Mouse (Mus musculus): ENCODE measurements around the gene Ckap2l. TPM values are rescaled to one million over a fixed set of nuclear protein-coding genes. Genes with fewer than 3 reads are reported as not detected.

Gene Ckap2l
- total and polyA plus RNA-seq, 3 experiments = 0.08 to 0.55 (median 0.29) TPM

- WGBS = 82% methylated on average over 17 of the region's 17 CpGs
- Histone ChIP-seq H3K4me1 (ENCODE audit: control insufficient read depth, insufficient read depth, low read length) (no peaks in the 10 kb centered on the region; the same call in 1 of the 2 replicates), H3K27ac (no peak overlapping the region), H3K4me3 (no peak overlapping the region), H3K27me3 (ENCODE audit: control insufficient read depth, insufficient read depth, low read length) (no peaks in the 10 kb centered on the region), H3K36me3 (ENCODE audit: control insufficient read depth, insufficient read depth, low read length) (no peaks in the 10 kb centered on the region), H3K79me2 (replicated peaks; ENCODE audit: control insufficient read depth, insufficient read depth, low read length) (no peaks in the 10 kb centered on the region), H3K9ac (ENCODE audit: low read depth, low read length) (no peak overlapping the region)
- intact Hi-C loops (cut with DNase I) = no loop called here
- no peak for DNase-seq
- TF ChIP-seq EP300 (IDR thresholded peaks at IDR 0.05; ENCODE audit: insufficient read depth, low read depth, low read length) = no peak
- TF ChIP-seq POLR2A (IDR thresholded peaks at IDR 0.05; ENCODE audit: insufficient read depth, low read depth, low read length) = no peak
- no peak for TF ChIP-seq CTCF (IDR thresholded peaks at IDR 0.05)
Observed at GRCm38 (mm10) chr2:129225251-129225819, 71.7 kb downstream of the Ckap2l start.

- Histone ChIP-seq H3K27ac (no peak overlapping the region), H3K4me1 (ENCODE audit: control insufficient read depth, insufficient read depth, low read length) (no peaks in the 10 kb centered on the region; the same call in 1 of the 2 replicates), H3K79me2 (replicated peaks; ENCODE audit: control insufficient read depth, insufficient read depth, low read length) (no peaks in the 10 kb centered on the region), H3K27me3 (ENCODE audit: control insufficient read depth, insufficient read depth, low read length) (no peaks in the 10 kb centered on the region), H3K36me3 (ENCODE audit: control insufficient read depth, insufficient read depth, low read length) (no peaks in the 10 kb centered on the region), H3K4me3 (no peak overlapping the region), H3K9ac (ENCODE audit: low read depth, low read length) (no peak overlapping the region)
- intact Hi-C loops (cut with DNase I) = no loop called here
- 79% methylated on average over 4 of the region's 4 CpGs for WGBS
- no peak for DNase-seq
- TF ChIP-seq CTCF (IDR thresholded peaks at IDR 0.05) (no peak), EP300 (IDR thresholded peaks at IDR 0.05; ENCODE audit: insufficient read depth, low read depth, low read length) (no peak)
Observed at GRCm38 (mm10) chr2:129224178-129224577, 72.8 kb downstream of the Ckap2l start.

- TF ChIP-seq POLR2A (IDR thresholded peaks at IDR 0.05; ENCODE audit: insufficient read depth, low read depth, low read length) = no peak
- TF ChIP-seq EP300 (IDR thresholded peaks at IDR 0.05; ENCODE audit: insufficient read depth, low read depth, low read length) = no peak
- TF ChIP-seq CTCF (IDR thresholded peaks at IDR 0.05) = no peak
- no peaks in the 10 kb centered on the region for H3K27me3 ChIP-seq (ENCODE audit: control insufficient read depth, insufficient read depth, low read length)
- H3K9ac ChIP-seq (ENCODE audit: low read depth, low read length) = no peak overlapping the region
- intact Hi-C loops (cut with DNase I) = no loop called here
- H3K4me3 ChIP-seq = no peak overlapping the region
- WGBS = 52% methylated on average over 9 of the region's 9 CpGs
- H3K27ac ChIP-seq = no peak overlapping the region
- H3K36me3 ChIP-seq (ENCODE audit: control insufficient read depth, insufficient read depth, low read length) = no peaks in the 10 kb centered on the region
- no peak for DNase-seq
- H3K4me1 ChIP-seq (ENCODE audit: control insufficient read depth, insufficient read depth, low read length) = no peaks in the 10 kb centered on the region; the same call in 1 of the 2 replicates
- H3K79me2 ChIP-seq (replicated peaks; ENCODE audit: control insufficient read depth, insufficient read depth, low read length) = no peaks in the 10 kb centered on the region
Observed at GRCm38 (mm10) chr2:129221097-129221632, 75.8 kb downstream of the Ckap2l start.

GRCm38 (mm10) chr2:129218537-129219105, 78.4 kb downstream of the Ckap2l start:
- intact Hi-C loops (cut with DNase I) = no loop called here
- Histone ChIP-seq H3K4me3 (no peak overlapping the region), H3K36me3 (ENCODE audit: control insufficient read depth, insufficient read depth, low read length) (no peaks in the 10 kb centered on the region), H3K79me2 (replicated peaks; ENCODE audit: control insufficient read depth, insufficient read depth, low read length) (no peaks in the 10 kb centered on the region), H3K27ac (no peak overlapping the region), H3K4me1 (ENCODE audit: control insufficient read depth, insufficient read depth, low read length) (no peaks in the 10 kb centered on the region; the same call in 1 of the 2 replicates), H3K9ac (ENCODE audit: low read depth, low read length) (no peak overlapping the region), H3K27me3 (ENCODE audit: control insufficient read depth, insufficient read depth, low read length) (no peaks in the 10 kb centered on the region)
- TF ChIP-seq EP300 (IDR thresholded peaks at IDR 0.05; ENCODE audit: insufficient read depth, low read depth, low read length) (no peak), POLR2A (IDR thresholded peaks at IDR 0.05; ENCODE audit: insufficient read depth, low read depth, low read length) (no peak), CTCF (IDR thresholded peaks at IDR 0.05) (no peak)
- DNase-seq = no peak
- WGBS = 74% methylated on average over 4 of the region's 4 CpGs

Other genes with a start within 250 kb of the Ckap2l start
- gene Vinac1, start 249.0 kb downstream of the Ckap2l start, total RNA-seq (2021) = not detected
- gene Vinac1, start 249.0 kb downstream of the Ckap2l start, polyA plus RNA-seq (2012; rRNA removed) = 0.06 TPM in 1 of 2 replicates, not detected in the other
- 10 to 100 TPM; 19.0 to 19.1 TPM for gene Ttl, start 231.3 kb downstream of the Ckap2l start, total RNA-seq (2021)
- 8.8 and 12.9 TPM in 2 replicates for gene Ttl, start 231.3 kb downstream of the Ckap2l start, polyA plus RNA-seq (2012; rRNA removed)
- 10 to 100 TPM; 10.6 to 10.7 TPM for gene Polr1b, start 196.2 kb downstream of the Ckap2l start, total RNA-seq (2021)
- 10.2 and 14.2 TPM in 2 replicates for gene Polr1b, start 196.2 kb downstream of the Ckap2l start, polyA plus RNA-seq (2012; rRNA removed)
- gene Chchd5, start 167.5 kb downstream of the Ckap2l start, total RNA-seq (2021) = 10 to 100 TPM in 1 of 2 experiments, 1 to 10 TPM in 1; 9.8 to 10.3 TPM
- 22.0 and 22.5 TPM in 2 replicates for gene Chchd5, start 167.5 kb downstream of the Ckap2l start, polyA plus RNA-seq (2012; rRNA removed)
- 10 to 100 TPM; 10.1 to 15.9 TPM for gene Slc20a1, start 98.4 kb downstream of the Ckap2l start, total RNA-seq (2021)
- 14.7 and 24.7 TPM in 2 replicates for gene Slc20a1, start 98.4 kb downstream of the Ckap2l start, polyA plus RNA-seq (2012; rRNA removed)
- gene Il1a, start 12.8 kb upstream of the Ckap2l start, total RNA-seq (2021) = not detected
- gene Il1a, start 12.8 kb upstream of the Ckap2l start, polyA plus RNA-seq (2012; rRNA removed) = not detected in 2 replicates
- gene Il1b, start 73.9 kb upstream of the Ckap2l start, total RNA-seq (2021) = under 1 TPM; 0.27 to 0.94 TPM
- 0.86 and 1.3 TPM in 2 replicates for gene Il1b, start 73.9 kb upstream of the Ckap2l start, polyA plus RNA-seq (2012; rRNA removed)
- gene F830045P16Rik, start 239.4 kb upstream of the Ckap2l start, total RNA-seq (2021) = under 1 TPM in 1 of 2 experiments, not detected in 1; 0.23 TPM
- 0.20 TPM in 1 of 2 replicates, not detected in the other for gene F830045P16Rik, start 239.4 kb upstream of the Ckap2l start, polyA plus RNA-seq (2012; rRNA removed)

Data from heart, adult 2 months (tissue).